Mouse (Mus musculus) cerebellum, adult 2 months (tissue): ENCODE results near the gene Prame. TPM values are rescaled to one million over a fixed set of nuclear protein-coding genes. Genes with fewer than 3 reads are reported as not detected.
"Not testable (repeated sequence)": the region's sequence is repeated elsewhere in the genome, so short reads cannot be mapped to it uniquely, and the experiment has no call there.

ENCODE experiments used
- DNase-seq, 2 experiments: peaks; one replicate each; pipeline ENCODE4 v3.0.0; 2021
- H3K27ac ChIP-seq: fragments of 200-500 bp; 2 replicates; pipeline ENCODE4 v1.5.1; 2012; ENCODE audit warnings: low read length, control low read depth, inconsistent platforms; ENCODE audit not compliant: insufficient read depth
- H3K27me3 ChIP-seq: fragments of 200-500 bp; 2 replicates; pipeline ENCODE4 v1.6.1; 2012; ENCODE audit warnings: inconsistent platforms, mild to moderate bottlenecking, low read length, moderate library complexity; ENCODE audit not compliant: control insufficient read depth, insufficient read depth
- H3K4me1 ChIP-seq: fragments of 200-500 bp; 2 replicates; pipeline ENCODE4 v1.6.1; 2011; ENCODE audit warnings: low read length; ENCODE audit not compliant: control insufficient read depth, insufficient read depth
- H3K4me3 ChIP-seq: fragments of 200-500 bp; replicated peaks from 2 replicates; pipeline ENCODE3; 2011; ENCODE audit warnings: mild to moderate bottlenecking, low read depth, low read length, control low read depth; ENCODE audit not compliant: insufficient read depth
- CTCF ChIP-seq: fragments of 200-500 bp; IDR thresholded peaks from 2 replicates; pipeline ENCODE4 v1.5.1; 2011; ENCODE audit warnings: low read depth, mild to moderate bottlenecking, control low read depth, low read length, moderate library complexity, borderline replicate concordance; ENCODE audit not compliant: insufficient read depth
- WGBS: fragments of 180-500 bp; shearing (Covaris S2); methylation state at CpG from one replicate; pipeline ENCODE4 v1.1.7; 2018; 5-methylcytosine and 5-hydroxymethylcytosine counted together
- polyA plus RNA-seq: library from polyadenylated mRNA; depleted of rRNA; stranded (reverse); fragments of >200 nt; gene quantifications from 2 replicates; pipeline ENCODE4 v1.2.3, GENCODE M21; 2012; rRNA removed

Gene Prame
- polyA plus RNA-seq, 1 experiment = not detected

GRCm38 (mm10) chrX:135569467-135569866, 58.0 kb downstream of the Prame start:
- H3K4me1 ChIP-seq, H3K27ac ChIP-seq, H3K27me3 ChIP-seq, H3K4me3 ChIP-seq: not testable (repeated sequence)
- DNase-seq = peak; percentile 51 to 57
- WGBS = 17% methylated on average over 1 of the region's 2 CpGs
- peak; percentile 67 for TF ChIP-seq CTCF

GRCm38 (mm10) chrX:135564934-135565333, 62.6 kb downstream of the Prame start:
- DNase-seq, H3K27ac ChIP-seq, H3K27me3 ChIP-seq, H3K4me3 ChIP-seq, H3K4me1 ChIP-seq: not testable (repeated sequence)
- WGBS = 53% methylated on average over 4 of the region's 4 CpGs

Other genes starting within 250 kb of the Prame start
- gene Gm7903, start 193.9 kb downstream of the Prame start, polyA plus RNA-seq = not detected in 2 replicates
- not detected in 2 replicates for gene AV320801, start 133.1 kb downstream of the Prame start, polyA plus RNA-seq
- gene Nxf7, start 28.9 kb downstream of the Prame start, polyA plus RNA-seq = 0.16 TPM in 2 replicates
- not detected in 2 replicates for gene Tcp11x2, start 66.1 kb upstream of the Prame start, polyA plus RNA-seq
- gene Tmsb15a, start 97.6 kb upstream of the Prame start, polyA plus RNA-seq = not detected in 2 replicates
- gene Armcx5, start 115.0 kb upstream of the Prame start, polyA plus RNA-seq = 12.6 and 12.7 TPM in 2 replicates
- gene Gprasp1, start 115.0 kb upstream of the Prame start, polyA plus RNA-seq = 190 TPM in 2 replicates
- gene Bhlhb9, start 169.9 kb upstream of the Prame start, polyA plus RNA-seq = 32.3 and 34.1 TPM in 2 replicates
- 107 and 115 TPM in 2 replicates for gene Gprasp2, start 211.3 kb upstream of the Prame start, polyA plus RNA-seq